Mouse (Mus musculus): ENCODE measurements around the gene Wdr54.

GRCm38 (mm10) chr6:83171063-83171462 is 14.9 kb upstream of the Wdr54 start:
- TF ChIP-seq CTCF (conservative IDR thresholded peaks at IDR 0.05; ENCODE audit: low read length): no peak
- no peak for TF ChIP-seq NANOG (IDR thresholded peaks at IDR 0.05; ENCODE audit: borderline replicate concordance, low read length)

Measured in E14TG2a.4 (cell line).